Mouse (Mus musculus) brain, embryonic 14.5 days (tissue): ENCODE data around the gene Chpf2.

Experiments used
- CTCF ChIP-seq: fragments of 200-500 bp; IDR thresholded peaks from 2 replicates; pipeline ENCODE4 v1.5.1; 2012; ENCODE audit warnings: inconsistent platforms, mild to moderate bottlenecking, moderate library complexity, borderline replicate concordance; ENCODE audit not compliant: insufficient read depth, insufficient read length; ENCODE audit errors: extremely low read depth
- POLR2A ChIP-seq: fragments of 200-500 bp; IDR thresholded peaks from 2 replicates; pipeline ENCODE4 v1.6.1; 2012; ENCODE audit warnings: mild to moderate bottlenecking, inconsistent platforms, borderline replicate concordance; ENCODE audit not compliant: poor library complexity, insufficient read depth, insufficient read length, severe bottlenecking; ENCODE audit errors: extremely low read depth

DNA sequence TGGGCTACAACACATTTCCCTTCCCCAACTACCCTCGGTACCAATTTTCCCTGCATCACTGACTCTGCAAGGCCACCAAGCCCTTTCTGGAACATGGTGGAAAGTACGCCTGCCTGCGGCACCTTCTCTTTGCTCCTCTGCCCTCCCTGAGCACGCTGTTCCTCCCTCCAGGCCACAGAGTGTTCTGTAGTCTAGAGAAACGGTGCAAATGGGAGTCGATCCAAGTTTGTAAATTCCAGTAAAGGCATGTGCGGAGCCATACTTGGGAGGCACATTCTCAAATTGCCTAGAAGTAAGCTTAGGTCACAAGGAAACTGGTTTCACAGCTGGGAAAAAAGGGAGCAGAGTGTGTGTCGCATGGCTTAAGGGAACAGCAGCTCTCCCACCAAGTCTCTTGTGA, 33.6 kb downstream of the Chpf2 start:
- no peak for TF ChIP-seq CTCF
- TF ChIP-seq POLR2A: no peak
